Mouse (Mus musculus) thymus, postnatal 14 days (tissue): ENCODE data around the gene Gpatch8.

Experiments
- DNase-seq: peaks from one replicate; pipeline ENCODE4 v3.0.0; 2021

Gene Gpatch8

GRCm38 (mm10) chr11:102495114-102495513 is 61.1 kb downstream of the Gpatch8 start:
- no peak for DNase-seq

GRCm38 (mm10) chr11:102494063-102494650 is 62.0 kb downstream of the Gpatch8 start:
- no peak for DNase-seq

GRCm38 (mm10) chr11:102493241-102493640 is 63.0 kb downstream of the Gpatch8 start:
- no peak for DNase-seq

GRCm38 (mm10) chr11:102487901-102488300 is 68.3 kb downstream of the Gpatch8 start:
- no peak for DNase-seq

GRCm38 (mm10) chr11:102486733-102487386 is 69.3 kb downstream of the Gpatch8 start:
- peak; percentile 58 for DNase-seq

- DNase-seq, result no peak
These were observed 74.4 kb downstream of the Gpatch8 start for GRCm38 (mm10) chr11:102481779-102482178.

GRCm38 (mm10) chr11:102480897-102481296 is 75.3 kb downstream of the Gpatch8 start:
- DNase-seq, result no peak

GRCm38 (mm10) chr11:102480111-102480510 is 76.1 kb downstream of the Gpatch8 start:
- DNase-seq, result no peak

GRCm38 (mm10) chr11:102479581-102479980 is 76.6 kb downstream of the Gpatch8 start:
- no peak for DNase-seq

GRCm38 (mm10) chr11:102478671-102479070 is 77.5 kb downstream of the Gpatch8 start:
- DNase-seq, result no peak

GRCm38 (mm10) chr11:102475027-102475426 is 81.2 kb downstream of the Gpatch8 start:
- DNase-seq, result no peak

- DNase-seq, result no peak
These were observed 86.4 kb downstream of the Gpatch8 start, which contains the start of gene Itga2b for GRCm38 (mm10) chr11:102469648-102470357. TSS of gene Itga2b (minus strand) at chr11:102470122.

- peak; percentile 97 for DNase-seq
These were observed 89.1 kb downstream of the Gpatch8 start for GRCm38 (mm10) chr11:102467041-102467631.

GRCm38 (mm10) chr11:102465713-102466436 is 90.3 kb downstream of the Gpatch8 start:
- no peak for DNase-seq

- DNase-seq, result no peak
These were observed 91.3 kb downstream of the Gpatch8 start for GRCm38 (mm10) chr11:102464901-102465300.

- DNase-seq, result no peak
These were observed 94.4 kb downstream of the Gpatch8 start for GRCm38 (mm10) chr11:102461764-102462163.

- no peak for DNase-seq
These were observed 95.7 kb downstream of the Gpatch8 start for GRCm38 (mm10) chr11:102460541-102460940.

GRCm38 (mm10) chr11:102455740-102456396 is 100.3 kb downstream of the Gpatch8 start:
- peak; percentile 60 for DNase-seq

- no peak for DNase-seq
These were observed 103.1 kb downstream of the Gpatch8 start for GRCm38 (mm10) chr11:102453131-102453530.

GRCm38 (mm10) chr11:102449043-102450008 is 106.9 kb downstream of the Gpatch8 start:
- no peak for DNase-seq

- DNase-seq, result no peak
These were observed 107.9 kb downstream of the Gpatch8 start for GRCm38 (mm10) chr11:102448327-102448726.
